Mouse (Mus musculus): ENCODE results near the gene Orc5. TPM values are rescaled to one million over a fixed set of nuclear protein-coding genes. Genes with fewer than 3 reads are reported as not detected.

Gene Orc5
- 10 to 100 TPM; 13.3 to 15.1 TPM for total RNA-seq (2021)
- long read RNA-seq, experiment 1, transcript Orc5-201 (14 exons, 2,103 nt): major isoform, 8 of 19 reads
- long read RNA-seq, experiment 1, partial matches to known transcripts: 3 of 19 reads
- long read RNA-seq, experiment 1, other reads (novel, unspliced or antisense): 8 of 19 reads
- long read RNA-seq, experiment 2, transcript Orc5-201 (14 exons, 2,103 nt): major isoform, 14 of 23 reads
- long read RNA-seq, experiment 2, partial matches to known transcripts: 1 of 23 reads
- long read RNA-seq, experiment 2, other reads (novel, unspliced or antisense): 8 of 23 reads

- DNase-seq (ENCODE audit: low spot score in 2 of 2): peak; percentile 89 to 94
Observed at GRCm38 (mm10) chr5:22550033-22550551, at the start of gene Orc5. Gene Orc5, minus strand, starts transcription at chr5:22550429.

GRCm38 (mm10) chr5:22596981-22597380, 46.8 kb upstream of the Orc5 start:
- no peak for DNase-seq (ENCODE audit: low spot score in 2 of 2)

GRCm38 (mm10) chr5:22589370-22589966, 39.2 kb upstream of the Orc5 start:
- no peak for DNase-seq (ENCODE audit: low spot score in 2 of 2)

- no peak for DNase-seq (ENCODE audit: low spot score in 2 of 2)
Observed at GRCm38 (mm10) chr5:22587492-22587891, 37.3 kb upstream of the Orc5 start.

- DNase-seq (ENCODE audit: low spot score in 2 of 2): no peak
Observed at GRCm38 (mm10) chr5:22584556-22584955, 34.3 kb upstream of the Orc5 start.

GRCm38 (mm10) chr5:22578011-22578410, 27.8 kb upstream of the Orc5 start:
- no peak for DNase-seq (ENCODE audit: low spot score in 2 of 2)

GRCm38 (mm10) chr5:22574751-22575150, 24.5 kb upstream of the Orc5 start:
- no peak for DNase-seq (ENCODE audit: low spot score in 2 of 2)

GRCm38 (mm10) chr5:22574161-22574560, 23.9 kb upstream of the Orc5 start:
- no peak for DNase-seq (ENCODE audit: low spot score in 2 of 2)

GRCm38 (mm10) chr5:22573696-22574095, 23.5 kb upstream of the Orc5 start:
- no peak for DNase-seq (ENCODE audit: low spot score in 2 of 2)

GRCm38 (mm10) chr5:22572881-22573280, 22.7 kb upstream of the Orc5 start:
- no peak for DNase-seq (ENCODE audit: low spot score in 2 of 2)

- DNase-seq (ENCODE audit: low spot score in 2 of 2): no peak
Observed at GRCm38 (mm10) chr5:22572456-22572855, 22.2 kb upstream of the Orc5 start.

GRCm38 (mm10) chr5:22565708-22566107, 15.5 kb upstream of the Orc5 start:
- no peak for DNase-seq (ENCODE audit: low spot score in 2 of 2)

- no peak for DNase-seq (ENCODE audit: low spot score in 2 of 2)
Observed at GRCm38 (mm10) chr5:22559801-22560200, 9.6 kb upstream of the Orc5 start.

- no peak for DNase-seq (ENCODE audit: low spot score in 2 of 2)
Observed at GRCm38 (mm10) chr5:22557491-22558113, 7.4 kb upstream of the Orc5 start.

GRCm38 (mm10) chr5:22556713-22557112, 6.5 kb upstream of the Orc5 start:
- no peak for DNase-seq (ENCODE audit: low spot score in 2 of 2)

- no peak for DNase-seq (ENCODE audit: low spot score in 2 of 2)
Observed at GRCm38 (mm10) chr5:22552233-22552765, 2.1 kb upstream of the Orc5 start.

GRCm38 (mm10) chr5:22549366-22550032, 730 bp downstream of the Orc5 start:
- DNase-seq (ENCODE audit: low spot score in 2 of 2): no peak

- no peak for DNase-seq (ENCODE audit: low spot score in 2 of 2)
Observed at GRCm38 (mm10) chr5:22548556-22549161, 1.6 kb downstream of the Orc5 start.

GRCm38 (mm10) chr5:22546536-22546935, 3.7 kb downstream of the Orc5 start:
- no peak for DNase-seq (ENCODE audit: low spot score in 2 of 2)

- DNase-seq (ENCODE audit: low spot score in 2 of 2): no peak
Observed at GRCm38 (mm10) chr5:22545305-22545704, 4.9 kb downstream of the Orc5 start.

GRCm38 (mm10) chr5:22542676-22543075, 7.6 kb downstream of the Orc5 start:
- DNase-seq (ENCODE audit: low spot score in 2 of 2): no peak
